ENCODE assay signal across 15 mouse cellular contexts in the genomic region with DNA sequence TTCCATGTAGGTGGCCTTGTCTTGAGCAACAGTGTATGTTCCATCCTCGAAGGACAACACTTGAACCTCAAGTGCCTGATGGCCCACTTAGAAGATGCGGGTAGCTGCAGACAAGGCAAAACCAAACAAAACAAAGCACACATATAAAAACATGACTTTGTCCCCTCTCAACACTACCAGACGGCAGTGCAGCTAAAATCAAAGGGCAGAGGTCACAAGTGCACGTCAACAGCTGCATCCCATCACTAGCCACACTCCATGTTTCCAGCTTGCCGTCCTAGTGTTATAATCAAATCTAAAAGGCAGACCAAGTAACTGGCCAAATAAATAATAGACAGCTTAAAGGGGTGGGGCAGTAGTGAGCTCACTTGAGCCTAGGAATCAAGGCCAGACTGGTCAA. TPM values are rescaled to one million over a fixed set of nuclear protein-coding genes. Genes with fewer than 3 reads are reported as not detected.
DNase-seq lines count a peak whose midpoint lies in the region; ATAC-seq lines count a peak whose summit lies in the region.
"Had no signal": no experiment of that assay in that cellular context is flagged by ENCODE, and none has a peak within 500 bp of the region (broad histone marks: within the 10 kb centered on the region; RNA-seq: fewer than 3 reads in every experiment).

No protein-coding gene starts in this region.

- no peaks in the 10 kb centered on the region for H3K27me3 ChIP-seq in embryonic facial prominence, embryonic 10.5 days (replicated peaks; ENCODE audit: low read depth, poor library complexity, severe bottlenecking)
- H3K27me3 ChIP-seq: embryonic facial prominence, embryonic 12.5 days; forebrain, embryonic 12.5 days had no signal

- no peak overlapping the region for H3K4me3 ChIP-seq in embryonic facial prominence, embryonic 10.5 days
- H3K4me3 ChIP-seq: embryonic facial prominence, embryonic 12.5 days; forebrain, embryonic 12.5 days; myocyte had no signal

- intact Hi-C loops in heart, postnatal 36 days (cut with DNase I) = no loop called here

- WGBS in embryonic facial prominence, embryonic 10.5 days = 39% methylated on average over 5 of the region's 5 CpGs

- peaks cover 41% of the 10 kb centered on the region for H3K4me1 ChIP-seq in embryonic facial prominence, embryonic 10.5 days
- H3K4me1 ChIP-seq: forebrain, embryonic 12.5 days had no signal

- peaks cover 36% of the 10 kb centered on the region for H3K36me3 ChIP-seq in embryonic facial prominence, embryonic 10.5 days (replicated peaks)

- ATAC-seq in frontal cortex, adult (ENCODE audit: low TSS enrichment) = no peak

- DNase-seq in heart, adult 9 months (ENCODE audit: low spot score in 2 of 2) = peak; percentile 10 to 26
- no peak for DNase-seq in heart, postnatal 36 days
- peak; percentile 30 for DNase-seq in embryonic facial prominence, embryonic 10.5 days (ENCODE audit: low spot score)
- DNase-seq in kidney, postnatal 25 days = peak; percentile 58 to 67
- DNase-seq in lung, postnatal 10 days = peak; percentile 88
- DNase-seq in adrenal gland, adult 8-10 months = no peak
- no peak for DNase-seq in gastrocnemius, postnatal 4 days (ENCODE audit: low spot score in 2 of 2)
- DNase-seq: cerebellum, adult 18-20 months; liver; right cerebral cortex, postnatal 25 days; thymus, postnatal 14 days had no signal

- H3K9me3 ChIP-seq in embryonic facial prominence, embryonic 10.5 days = no peaks in the 10 kb centered on the region
- H3K9me3 ChIP-seq: embryonic facial prominence, embryonic 12.5 days; forebrain, embryonic 12.5 days had no signal

- no peak overlapping the region for H3K27ac ChIP-seq in embryonic facial prominence, embryonic 10.5 days (replicated peaks)
- H3K27ac ChIP-seq: embryonic facial prominence, embryonic 12.5 days; forebrain, embryonic 12.5 days had no signal

RNA-seq across cellular contexts. Expression of gene Xxylt1, which starts 50.3 kb away (rescaled TPM):
- 10 to 100 TPM; 11.6 to 12.5 TPM for total RNA-seq in heart, postnatal 36 days (2021)
- polyA plus RNA-seq in embryonic facial prominence, embryonic 10.5 days (2016; fragmentation: Nextera tagmentation; extraction: Ambion mirVana) = 14.5 and 16.3 TPM in 2 replicates
- total RNA-seq in adrenal gland, adult 8-10 months (2022) = 10 to 100 TPM; 14.1 to 19.0 (median 16.7) TPM
- 10 to 100 TPM; 12.7 to 12.9 TPM for total RNA-seq in gastrocnemius, postnatal 4 days (2021)

Comparison
In these comparisons a context has a peak if more than half of its experiments do, and no peak if none do; other contexts are left out.
1. DNase-seq: peak in heart, adult 9 months (2 of 2), embryonic facial prominence, embryonic 10.5 days (single experiment), kidney, postnatal 25 days (2 of 2) and lung, postnatal 10 days (single experiment); none in heart, postnatal 36 days (0 of 2), adrenal gland, adult 8-10 months (single experiment) and gastrocnemius, postnatal 4 days (0 of 2).